Mouse (Mus musculus): ENCODE measurements around the gene Ces2e. TPM values are rescaled to one million over a fixed set of nuclear protein-coding genes. Genes with fewer than 3 reads are reported as not detected.

Ces2e gene
- polyA plus RNA-seq, 1 experiment from 2014 or later, result not detected

- no peak overlapping the region for H3K27ac ChIP-seq
- H3K4me3 ChIP-seq (replicated peaks), result no peak overlapping the region
- H3K9me3 ChIP-seq, result no peaks in the 10 kb centered on the region
- H3K4me1 ChIP-seq (replicated peaks), result no peaks in the 10 kb centered on the region
- H3K36me3 ChIP-seq, result no peaks in the 10 kb centered on the region
- no peak overlapping the region for H3K9ac ChIP-seq (replicated peaks)
- H3K27me3 ChIP-seq, result no peaks in the 10 kb centered on the region
- WGBS, result 90% methylated on average over 4 of the region's 4 CpGs
- ATAC-seq, result no peak
- no peak overlapping the region for H3K4me2 ChIP-seq (replicated peaks)
Measured at GRCm38 (mm10) chr8:104963375-104963894, 37.4 kb downstream of the Ces2e start.

- no peak for ATAC-seq
- WGBS, result 92% methylated on average over 5 of the region's 5 CpGs
Measured at GRCm38 (mm10) chr8:104984126-104984525, 58.1 kb downstream of the Ces2e start.

More at GRCm38 (mm10) chr8:104984126-104984525, 58.1 kb downstream of the Ces2e start:
- Histone ChIP-seq H3K27me3 (no peaks in the 10 kb centered on the region), H3K4me2 (replicated peaks) (no peak overlapping the region), H3K36me3 (no peaks in the 10 kb centered on the region), H3K4me3 (replicated peaks) (no peak overlapping the region), H3K4me1 (replicated peaks) (no peaks in the 10 kb centered on the region), H3K9me3 (peaks cover 14% of the 10 kb centered on the region), H3K27ac (no peak overlapping the region), H3K9ac (replicated peaks) (no peak overlapping the region)

Other genes with a start within 250 kb of the Ces2e start
- not detected in 2 replicates for gene Ces2a, start 192.3 kb upstream of the Ces2e start, polyA plus RNA-seq (2015; fragmentation: Nextera tagmentation; extraction: Ambion mirVana)
- gene Ces2b, start 94.7 kb upstream of the Ces2e start, polyA plus RNA-seq (2015; fragmentation: Nextera tagmentation; extraction: Ambion mirVana), result 0.13 and 0.23 TPM in 2 replicates
- not detected in 2 replicates for gene Ces2c, start 79.2 kb upstream of the Ces2e start, polyA plus RNA-seq (2015; fragmentation: Nextera tagmentation; extraction: Ambion mirVana)
- gene Ces2f, start 21.1 kb downstream of the Ces2e start, polyA plus RNA-seq (2015; fragmentation: Nextera tagmentation; extraction: Ambion mirVana), result not detected in 2 replicates
- not detected in 2 replicates for gene Ces2g, start 35.5 kb downstream of the Ces2e start, polyA plus RNA-seq (2015; fragmentation: Nextera tagmentation; extraction: Ambion mirVana)
- not detected in 2 replicates for gene Ces2h, start 74.6 kb downstream of the Ces2e start, polyA plus RNA-seq (2015; fragmentation: Nextera tagmentation; extraction: Ambion mirVana)
- gene Ces3a, start 122.3 kb downstream of the Ces2e start, polyA plus RNA-seq (2015; fragmentation: Nextera tagmentation; extraction: Ambion mirVana), result not detected in 2 replicates
- gene Ces3b, start 157.5 kb downstream of the Ces2e start, polyA plus RNA-seq (2015; fragmentation: Nextera tagmentation; extraction: Ambion mirVana), result not detected in 2 replicates
- not detected in 2 replicates for gene Ces4a, start 205.5 kb downstream of the Ces2e start, polyA plus RNA-seq (2015; fragmentation: Nextera tagmentation; extraction: Ambion mirVana)
- 23.2 and 25.3 TPM in 2 replicates for gene Cbfb, start 244.4 kb downstream of the Ces2e start, polyA plus RNA-seq (2015; fragmentation: Nextera tagmentation; extraction: Ambion mirVana)

Measured in midbrain, embryonic 13.5 days (tissue).